Mouse (Mus musculus): ENCODE results near the gene Ttll7. TPM values are rescaled to one million over a fixed set of nuclear protein-coding genes. Genes with fewer than 3 reads are reported as not detected.

Ttll7 gene
- polyA plus RNA-seq, 1 experiment from 2014 or later: 7.8 TPM

- no peak overlapping the region for H3K27ac ChIP-seq
- peaks cover 20% of the 10 kb centered on the region for H3K4me1 ChIP-seq
- 74% methylated on average over 10 of the region's 10 CpGs for WGBS
- H3K9me3 ChIP-seq: no peaks in the 10 kb centered on the region
- no peak overlapping the region for H3K4me3 ChIP-seq
- ATAC-seq (replicated peaks): no peak
- no peaks in the 10 kb centered on the region for H3K36me3 ChIP-seq (replicated peaks)
- no peak overlapping the region for H3K4me2 ChIP-seq
- no peaks in the 10 kb centered on the region for H3K27me3 ChIP-seq (replicated peaks)
- no peak overlapping the region for H3K9ac ChIP-seq
Measured at GRCm38 (mm10) chr3:146857373-146857772, 5.2 kb downstream of the Ttll7 start.

- Histone ChIP-seq H3K4me3 (no peak overlapping the region), H3K9me3 (no peaks in the 10 kb centered on the region), H3K27ac (no peak overlapping the region), H3K9ac (no peak overlapping the region), H3K27me3 (replicated peaks) (no peaks in the 10 kb centered on the region), H3K4me1 (no peaks in the 10 kb centered on the region), H3K4me2 (no peak overlapping the region), H3K36me3 (replicated peaks) (no peaks in the 10 kb centered on the region)
- ATAC-seq (replicated peaks): no peak
- 80% methylated on average over 2 of the region's 2 CpGs for WGBS
Measured at GRCm38 (mm10) chr3:146860308-146860707, 8.1 kb downstream of the Ttll7 start.

GRCm38 (mm10) chr3:146866563-146866962 lies 14.4 kb downstream of the Ttll7 start:
- Histone ChIP-seq H3K36me3 (replicated peaks) (no peaks in the 10 kb centered on the region), H3K9me3 (no peaks in the 10 kb centered on the region), H3K4me3 (no peak overlapping the region), H3K9ac (no peak overlapping the region), H3K27me3 (replicated peaks) (no peaks in the 10 kb centered on the region), H3K27ac (no peak overlapping the region), H3K4me1 (no peaks in the 10 kb centered on the region), H3K4me2 (no peak overlapping the region)
- 35% methylated on average over 4 of the region's 4 CpGs for WGBS
- no peak for ATAC-seq (replicated peaks)

- no peak for ATAC-seq (replicated peaks)
- Histone ChIP-seq H3K9me3 (no peaks in the 10 kb centered on the region), H3K27me3 (replicated peaks) (no peaks in the 10 kb centered on the region), H3K36me3 (replicated peaks) (no peaks in the 10 kb centered on the region), H3K4me1 (no peaks in the 10 kb centered on the region), H3K27ac (no peak overlapping the region), H3K4me3 (no peak overlapping the region), H3K4me2 (no peak overlapping the region), H3K9ac (no peak overlapping the region)
- WGBS: 96% methylated on average over 3 of the region's 3 CpGs
Measured at GRCm38 (mm10) chr3:146871954-146872353, 19.8 kb downstream of the Ttll7 start.

- no peak for ATAC-seq (replicated peaks)
- no peak overlapping the region for H3K4me3 ChIP-seq
- 86% methylated on average over 2 of the region's 2 CpGs for WGBS
- H3K27me3 ChIP-seq (replicated peaks): no peaks in the 10 kb centered on the region
- H3K9ac ChIP-seq: no peak overlapping the region
- H3K4me2 ChIP-seq: no peak overlapping the region
- no peaks in the 10 kb centered on the region for H3K9me3 ChIP-seq
- no peak overlapping the region for H3K27ac ChIP-seq
- H3K4me1 ChIP-seq: no peaks in the 10 kb centered on the region
- H3K36me3 ChIP-seq (replicated peaks): no peaks in the 10 kb centered on the region
Measured at GRCm38 (mm10) chr3:146875929-146876328, 23.8 kb downstream of the Ttll7 start.

- Histone ChIP-seq H3K27me3 (replicated peaks) (no peaks in the 10 kb centered on the region), H3K36me3 (replicated peaks) (no peaks in the 10 kb centered on the region), H3K4me3 (no peak overlapping the region), H3K4me1 (no peaks in the 10 kb centered on the region), H3K9me3 (no peaks in the 10 kb centered on the region), H3K4me2 (no peak overlapping the region), H3K27ac (no peak overlapping the region), H3K9ac (no peak overlapping the region)
- 92% methylated on average over 13 of the region's 13 CpGs for WGBS
- ATAC-seq (replicated peaks): no peak
Measured at GRCm38 (mm10) chr3:146893931-146894330, 41.8 kb downstream of the Ttll7 start.

- no peaks in the 10 kb centered on the region for H3K27me3 ChIP-seq (replicated peaks)
- no peak overlapping the region for H3K9ac ChIP-seq
- H3K9me3 ChIP-seq: no peaks in the 10 kb centered on the region
- H3K4me1 ChIP-seq: no peaks in the 10 kb centered on the region
- H3K4me2 ChIP-seq: no peak overlapping the region
- ATAC-seq (replicated peaks): no peak
- no peak overlapping the region for H3K4me3 ChIP-seq
- H3K27ac ChIP-seq: no peak overlapping the region
- H3K36me3 ChIP-seq (replicated peaks): no peaks in the 10 kb centered on the region
- WGBS: 87% methylated on average over 8 of the region's 8 CpGs
Measured at GRCm38 (mm10) chr3:146896581-146896980, 44.4 kb downstream of the Ttll7 start.

- Histone ChIP-seq H3K9ac (no peak overlapping the region), H3K4me1 (no peaks in the 10 kb centered on the region; the same call in 1 of the 2 replicates), H3K27me3 (replicated peaks) (no peaks in the 10 kb centered on the region), H3K9me3 (no peaks in the 10 kb centered on the region), H3K27ac (no peak overlapping the region), H3K4me2 (no peak overlapping the region), H3K36me3 (replicated peaks) (no peaks in the 10 kb centered on the region), H3K4me3 (no peak overlapping the region)
- ATAC-seq (replicated peaks): no peak
- 83% methylated on average over 3 of the region's 3 CpGs for WGBS
Measured at GRCm38 (mm10) chr3:146900094-146900493, 47.9 kb downstream of the Ttll7 start.

- no peak for ATAC-seq (replicated peaks)
- Histone ChIP-seq H3K27ac (no peak overlapping the region), H3K9ac (no peak overlapping the region), H3K36me3 (replicated peaks) (no peaks in the 10 kb centered on the region), H3K4me1 (no peaks in the 10 kb centered on the region; the same call in 1 of the 2 replicates), H3K27me3 (replicated peaks) (no peaks in the 10 kb centered on the region), H3K4me3 (no peak overlapping the region), H3K4me2 (no peak overlapping the region), H3K9me3 (no peaks in the 10 kb centered on the region)
- WGBS: 41% methylated on average over 4 of the region's 4 CpGs
Measured at GRCm38 (mm10) chr3:146901729-146902128, 49.6 kb downstream of the Ttll7 start.

- H3K27me3 ChIP-seq (replicated peaks): no peaks in the 10 kb centered on the region
- H3K4me1 ChIP-seq: no peaks in the 10 kb centered on the region; the same call in 1 of the 2 replicates
- no peak overlapping the region for H3K4me2 ChIP-seq
- WGBS: 89% methylated on average over 3 of the region's 3 CpGs
- no peaks in the 10 kb centered on the region for H3K36me3 ChIP-seq (replicated peaks)
- no peaks in the 10 kb centered on the region for H3K9me3 ChIP-seq
- H3K9ac ChIP-seq: no peak overlapping the region
- ATAC-seq (replicated peaks): no peak
- no peak overlapping the region for H3K27ac ChIP-seq
- H3K4me3 ChIP-seq: no peak overlapping the region
Measured at GRCm38 (mm10) chr3:146905606-146906005, 53.4 kb downstream of the Ttll7 start.

- Histone ChIP-seq H3K27ac (no peak overlapping the region), H3K4me1 (no peaks in the 10 kb centered on the region), H3K4me3 (no peak overlapping the region), H3K9me3 (no peaks in the 10 kb centered on the region), H3K4me2 (no peak overlapping the region), H3K36me3 (replicated peaks) (no peaks in the 10 kb centered on the region; the same call in 1 of the 2 replicates), H3K27me3 (replicated peaks) (no peaks in the 10 kb centered on the region), H3K9ac (no peak overlapping the region)
- ATAC-seq (replicated peaks): no peak
- WGBS: 76% methylated on average over 5 of the region's 5 CpGs
Measured at GRCm38 (mm10) chr3:146908922-146909321, 56.8 kb downstream of the Ttll7 start.

GRCm38 (mm10) chr3:146913107-146913506 lies 60.9 kb downstream of the Ttll7 start:
- no peaks in the 10 kb centered on the region; the same call in 1 of the 2 replicates for H3K36me3 ChIP-seq (replicated peaks)
- H3K9ac ChIP-seq: no peak overlapping the region
- H3K4me2 ChIP-seq: no peak overlapping the region
- ATAC-seq (replicated peaks): no peak
- no peaks in the 10 kb centered on the region for H3K9me3 ChIP-seq
- H3K4me3 ChIP-seq: no peak overlapping the region
- H3K4me1 ChIP-seq: 0 out of 2 replicates have a peak, but pooled peaks cover 4% of the 10 kb centered on the region
- H3K27me3 ChIP-seq (replicated peaks): no peaks in the 10 kb centered on the region
- 94% methylated on average over 12 of the region's 12 CpGs for WGBS
- H3K27ac ChIP-seq: no peak overlapping the region

- 9% methylated on average over 12 of the region's 12 CpGs for WGBS
- Histone ChIP-seq H3K4me3 (no peak overlapping the region), H3K9me3 (no peaks in the 10 kb centered on the region), H3K9ac (no peak overlapping the region), H3K27me3 (replicated peaks) (no peaks in the 10 kb centered on the region), H3K27ac (no peak overlapping the region), H3K4me2 (no peak overlapping the region), H3K4me1 (0 out of 2 replicates have a peak, but pooled peaks cover 4% of the 10 kb centered on the region), H3K36me3 (replicated peaks) (no peaks in the 10 kb centered on the region; the same call in 1 of the 2 replicates)
- peak; percentile 77 for ATAC-seq (replicated peaks)
Measured at GRCm38 (mm10) chr3:146914798-146915197, 62.6 kb downstream of the Ttll7 start.

Data from midbrain, embryonic 15.5 days (tissue).